Mouse (Mus musculus) small intestine, adult 2 months (tissue): Measurements from ENCODE around the gene Folr2.

Experiments
- CTCF ChIP-seq: fragments of 200-500 bp; IDR thresholded peaks from 2 replicates; pipeline ENCODE4 v1.5.1; 2012; ENCODE audit warnings: low read depth, mild to moderate bottlenecking, control low read depth, inconsistent platforms, low read length, moderate library complexity, mixed read lengths; ENCODE audit not compliant: insufficient replicate concordance, insufficient read length; ENCODE audit errors: extremely low read depth
- POLR2A ChIP-seq: fragments of 200-500 bp; IDR thresholded peaks from 2 replicates; pipeline ENCODE4 v1.6.1; 2012; ENCODE audit warnings: low read depth, mild to moderate bottlenecking, control low read depth, inconsistent platforms, low read length, moderate library complexity

GRCm38 (mm10) chr7:101835457-101836109 lies 21.4 kb downstream of the Folr2 start:
- TF ChIP-seq CTCF (0 out of 2 replicates have a peak, but pooled peaks have one; percentile 4), POLR2A (no peak)
